Mouse (Mus musculus): ENCODE measurements at regions not wholly inside any gene's neighbourhood (a gene's known extent, or its start where the extent isn't known, plus 50 kb on each side); places are given as distances from the start of the nearest gene placed in this dataset.
"Not testable (repeated sequence)": the region's sequence is repeated elsewhere in the genome, so short reads cannot be mapped to it uniquely, and the experiment has no call there.

DNA sequence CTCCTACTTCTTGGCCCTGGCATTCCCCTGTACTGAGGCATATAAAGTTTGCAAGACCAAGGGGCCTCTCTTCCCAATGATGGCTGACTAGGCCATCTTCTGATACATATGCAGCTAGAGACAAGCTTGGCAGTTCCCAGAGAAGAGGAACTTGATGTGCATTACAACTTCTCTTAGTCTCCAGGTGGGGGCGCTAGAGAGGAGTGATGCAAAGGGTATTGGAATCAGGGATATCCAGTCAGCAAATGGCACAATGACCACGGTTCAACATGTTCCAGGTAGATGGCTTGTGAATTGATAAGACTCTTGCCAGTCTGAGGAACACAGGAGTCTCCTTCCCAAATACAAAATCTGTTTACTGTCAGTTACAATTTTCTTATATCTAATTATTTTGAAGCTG, 347.7 kb downstream of the Car8 start:
- Histone ChIP-seq H3K4me3 (ENCODE audit: low read depth, low read length) (no peak overlapping the region), H3K27ac (ENCODE audit: low read depth, low read length) (no peak overlapping the region), H3K27me3 (ENCODE audit: control insufficient read depth, insufficient read depth, low read length) (no peaks in the 10 kb centered on the region), H3K9ac (replicated peaks; ENCODE audit: low read depth, low read length) (no peak overlapping the region), H3K36me3 (ENCODE audit: control insufficient read depth, insufficient read depth, low read length) (no peaks in the 10 kb centered on the region), H3K4me1 (ENCODE audit: control insufficient read depth, insufficient read depth, low read length) (no peaks in the 10 kb centered on the region), H3K4me2 (ENCODE audit: low read depth, low read length) (no peak overlapping the region), H3K9me3 (ENCODE audit: control insufficient read depth, low read length) (no peaks in the 10 kb centered on the region)
- WGBS, result 72% methylated on average over 2 of the region's 2 CpGs
- ATAC-seq (ENCODE audit: low read depth), result no peak

DNA sequence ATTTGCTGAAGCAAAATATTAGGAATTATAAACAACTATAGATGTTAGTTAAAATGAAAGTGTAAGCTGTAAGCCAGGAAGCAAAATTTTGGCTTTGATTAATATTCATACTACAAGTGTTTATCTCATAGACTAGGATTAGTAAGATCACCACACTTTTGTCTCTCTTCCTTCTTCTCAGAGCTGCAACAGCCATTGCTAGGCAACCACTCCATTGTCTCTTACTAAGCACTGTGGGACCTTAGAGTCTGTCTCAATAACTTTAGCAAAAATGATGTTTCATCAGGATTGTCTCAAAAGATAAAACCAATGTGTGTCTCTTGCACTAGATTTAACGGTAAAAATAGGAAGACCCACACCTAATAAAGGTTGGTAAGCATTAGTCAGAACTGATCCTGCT, 384.3 kb downstream of the Car8 start:
- no peaks in the 10 kb centered on the region for H3K9me3 ChIP-seq (ENCODE audit: control insufficient read depth, low read length)
- no peak overlapping the region for H3K4me2 ChIP-seq (ENCODE audit: low read depth, low read length)
- H3K27me3 ChIP-seq (ENCODE audit: control insufficient read depth, insufficient read depth, low read length), result no peaks in the 10 kb centered on the region
- H3K4me3 ChIP-seq (ENCODE audit: low read depth, low read length), result no peak overlapping the region
- H3K4me1 ChIP-seq (ENCODE audit: control insufficient read depth, insufficient read depth, low read length), result no peaks in the 10 kb centered on the region
- WGBS, result 76% methylated on average over 1 of the region's 1 CpGs
- no peak overlapping the region for H3K9ac ChIP-seq (replicated peaks; ENCODE audit: low read depth, low read length)
- no peak overlapping the region for H3K27ac ChIP-seq (ENCODE audit: low read depth, low read length)
- no peak for ATAC-seq (ENCODE audit: low read depth)
- H3K36me3 ChIP-seq (ENCODE audit: control insufficient read depth, insufficient read depth, low read length), result no peaks in the 10 kb centered on the region

DNA sequence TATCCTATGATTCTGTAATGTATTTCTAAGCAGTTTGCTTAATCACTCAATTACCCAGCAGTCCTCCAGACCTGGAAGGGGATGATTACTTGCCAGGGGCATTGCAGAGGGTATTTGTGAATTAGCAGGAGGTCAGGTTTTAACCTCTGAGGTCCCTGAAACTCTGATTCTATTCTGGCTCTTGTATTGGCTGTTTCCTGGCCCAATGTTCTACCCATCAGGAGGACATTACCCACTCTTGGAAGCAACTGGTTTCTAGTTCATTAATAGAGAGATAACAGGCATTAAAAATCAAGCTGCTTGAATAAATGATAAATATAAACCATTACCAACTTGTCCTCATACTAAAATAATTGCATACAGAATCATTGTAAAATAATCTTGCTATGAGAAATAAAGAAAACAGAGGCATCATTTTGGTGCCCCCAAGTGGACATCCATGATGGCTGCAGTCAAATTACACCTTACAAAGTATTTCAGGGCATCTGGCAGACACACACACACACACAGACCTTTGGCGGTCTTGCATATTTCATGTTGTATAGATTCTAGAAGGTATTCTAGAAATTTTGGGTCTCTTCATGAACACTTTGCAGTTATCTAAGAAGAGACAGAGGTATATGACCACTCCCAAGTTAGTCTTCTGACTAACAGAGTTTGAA, 385.6 kb downstream of the Car8 start:
- no peak overlapping the region for H3K4me2 ChIP-seq (ENCODE audit: low read depth, low read length)
- no peak overlapping the region for H3K9ac ChIP-seq (replicated peaks; ENCODE audit: low read depth, low read length)
- H3K27ac ChIP-seq (ENCODE audit: low read depth, low read length), result no peak overlapping the region
- H3K36me3 ChIP-seq (ENCODE audit: control insufficient read depth, insufficient read depth, low read length), result no peaks in the 10 kb centered on the region
- no peaks in the 10 kb centered on the region for H3K4me1 ChIP-seq (ENCODE audit: control insufficient read depth, insufficient read depth, low read length)
- H3K4me3 ChIP-seq (ENCODE audit: low read depth, low read length), result no peak overlapping the region
- no peaks in the 10 kb centered on the region for H3K9me3 ChIP-seq (ENCODE audit: control insufficient read depth, low read length)
- ATAC-seq (ENCODE audit: low read depth), result peak; percentile 46; the same call in 1 of the 2 replicates
- H3K27me3 ChIP-seq (ENCODE audit: control insufficient read depth, insufficient read depth, low read length), result no peaks in the 10 kb centered on the region
- 58% methylated on average over 1 of the region's 1 CpGs for WGBS

DNA sequence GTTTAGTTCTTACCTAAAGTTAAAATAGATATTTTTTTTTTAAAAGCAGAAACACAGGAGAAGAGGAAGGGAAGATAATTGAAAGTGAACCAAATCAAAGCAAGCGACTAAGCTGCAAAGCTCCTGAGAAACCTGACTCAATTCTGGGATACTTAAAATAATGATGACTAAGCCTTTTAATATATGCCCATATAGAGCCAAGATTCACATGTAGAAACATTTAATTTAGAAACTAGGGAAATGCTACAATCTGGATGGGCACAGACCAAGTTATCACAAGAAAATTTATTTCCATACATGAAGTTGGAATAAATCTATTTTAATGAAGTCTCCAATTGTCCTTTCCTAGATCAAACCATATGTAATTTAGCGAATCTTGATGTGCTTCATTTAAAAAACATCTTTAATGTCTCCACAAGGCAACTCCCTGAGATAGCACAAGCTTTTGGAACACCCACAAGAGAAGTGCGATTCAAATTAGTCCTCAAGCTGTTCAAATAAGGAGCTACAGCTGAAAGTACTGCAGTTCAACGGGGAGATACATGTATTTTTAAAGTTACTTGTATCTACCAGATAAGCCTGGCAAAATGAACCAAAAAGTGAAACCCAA, 386.7 kb downstream of the Car8 start:
- no peaks in the 10 kb centered on the region for H3K4me1 ChIP-seq (ENCODE audit: control insufficient read depth, insufficient read depth, low read length)
- H3K9me3 ChIP-seq (ENCODE audit: control insufficient read depth, low read length), result no peaks in the 10 kb centered on the region
- no peaks in the 10 kb centered on the region for H3K27me3 ChIP-seq (ENCODE audit: control insufficient read depth, insufficient read depth, low read length)
- no peak overlapping the region for H3K27ac ChIP-seq (ENCODE audit: low read depth, low read length)
- ATAC-seq (ENCODE audit: low read depth), result no peak
- H3K4me3 ChIP-seq (ENCODE audit: low read depth, low read length), result no peak overlapping the region
- H3K36me3 ChIP-seq (ENCODE audit: control insufficient read depth, insufficient read depth, low read length), result no peaks in the 10 kb centered on the region
- no peak overlapping the region for H3K4me2 ChIP-seq (ENCODE audit: low read depth, low read length)
- 87% methylated on average over 4 of the region's 4 CpGs for WGBS
- H3K9ac ChIP-seq (replicated peaks; ENCODE audit: low read depth, low read length), result no peak overlapping the region

DNA sequence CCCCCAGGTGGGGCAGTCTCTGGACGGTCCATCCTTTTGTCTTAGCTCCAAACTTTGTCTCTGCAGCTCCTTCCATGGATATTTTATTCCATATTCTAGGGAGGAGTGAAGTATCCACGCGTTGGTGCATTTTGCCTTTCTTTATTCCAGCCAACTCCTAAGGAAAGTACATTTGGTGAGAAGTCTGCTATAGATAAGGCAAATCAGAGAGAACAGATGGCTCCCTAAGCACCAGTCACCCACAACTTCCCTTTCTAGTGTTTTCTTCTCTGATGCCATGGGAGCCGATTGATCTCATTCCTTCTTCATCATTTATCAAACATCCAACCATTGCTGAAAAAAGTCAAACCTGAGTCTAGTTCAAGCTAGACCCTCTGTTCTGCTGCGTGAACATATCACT, 391.4 kb downstream of the Car8 start:
- ATAC-seq (ENCODE audit: low read depth), result no peak
- Histone ChIP-seq H3K27me3 (ENCODE audit: control insufficient read depth, insufficient read depth, low read length) (no peaks in the 10 kb centered on the region), H3K27ac (ENCODE audit: low read depth, low read length) (no peak overlapping the region), H3K4me3 (ENCODE audit: low read depth, low read length) (no peak overlapping the region), H3K36me3 (ENCODE audit: control insufficient read depth, insufficient read depth, low read length) (no peaks in the 10 kb centered on the region), H3K4me2 (ENCODE audit: low read depth, low read length) (no peak overlapping the region), H3K9ac (replicated peaks; ENCODE audit: low read depth, low read length) (no peak overlapping the region), H3K9me3 (ENCODE audit: control insufficient read depth, low read length) (no peaks in the 10 kb centered on the region), H3K4me1 (ENCODE audit: control insufficient read depth, insufficient read depth, low read length) (no peaks in the 10 kb centered on the region)
- 90% methylated on average over 5 of the region's 5 CpGs for WGBS

DNA sequence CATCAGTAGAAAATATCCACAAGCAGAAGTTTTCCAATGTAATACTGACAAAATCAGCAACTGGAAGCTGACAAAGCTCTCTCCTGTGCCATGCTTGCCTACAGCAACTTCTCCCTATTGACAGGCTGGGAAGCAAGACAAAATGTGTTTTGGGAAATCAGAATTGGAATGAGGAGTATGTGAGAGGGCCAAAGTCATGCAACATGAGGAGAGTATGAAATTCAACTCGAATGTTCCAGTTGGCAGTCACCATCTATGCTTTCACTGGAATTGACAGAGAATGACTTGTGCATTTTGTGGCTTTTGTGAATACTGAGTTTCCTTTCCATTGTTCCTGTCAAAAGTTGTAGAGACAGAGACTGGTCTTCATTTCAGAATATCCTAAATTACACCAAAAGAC, 409.7 kb downstream of the Car8 start:
- H3K4me2 ChIP-seq (ENCODE audit: low read depth, low read length), result no peak overlapping the region
- H3K4me1 ChIP-seq (ENCODE audit: control insufficient read depth, insufficient read depth, low read length), result no peaks in the 10 kb centered on the region
- no peak overlapping the region for H3K9ac ChIP-seq (replicated peaks; ENCODE audit: low read depth, low read length)
- 85% methylated on average over 1 of the region's 1 CpGs for WGBS
- no peak for ATAC-seq (ENCODE audit: low read depth)
- H3K4me3 ChIP-seq (ENCODE audit: low read depth, low read length), result no peak overlapping the region
- H3K27me3 ChIP-seq (ENCODE audit: control insufficient read depth, insufficient read depth, low read length), result no peaks in the 10 kb centered on the region
- no peaks in the 10 kb centered on the region for H3K36me3 ChIP-seq (ENCODE audit: control insufficient read depth, insufficient read depth, low read length)
- no peak overlapping the region for H3K27ac ChIP-seq (ENCODE audit: low read depth, low read length)
- H3K9me3 ChIP-seq (ENCODE audit: control insufficient read depth, low read length), result no peaks in the 10 kb centered on the region

DNA sequence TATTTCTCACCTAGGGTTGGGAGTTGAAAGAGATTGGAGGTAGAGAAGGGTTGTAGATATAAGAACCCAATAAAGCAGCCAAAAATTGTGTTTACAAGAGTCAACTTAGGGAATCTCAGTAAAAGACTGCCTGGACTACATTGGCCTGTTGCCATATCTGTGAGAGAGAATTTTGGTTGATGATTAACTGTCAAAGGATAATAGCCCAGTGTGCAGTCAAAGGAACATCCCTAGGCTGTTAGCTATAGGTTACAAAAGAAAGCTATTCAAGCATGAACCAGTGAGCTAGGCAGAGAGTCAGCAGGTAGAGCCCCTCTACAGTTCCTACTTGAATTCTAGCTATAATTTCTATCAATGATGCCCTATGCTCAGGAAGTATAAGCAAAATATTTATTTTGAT, 419.0 kb downstream of the Car8 start:
- ATAC-seq (ENCODE audit: low read depth), result no peak
- no peak overlapping the region for H3K27ac ChIP-seq (ENCODE audit: low read depth, low read length)
- H3K4me3 ChIP-seq (ENCODE audit: low read depth, low read length), result no peak overlapping the region
- H3K36me3 ChIP-seq (ENCODE audit: control insufficient read depth, insufficient read depth, low read length), result no peaks in the 10 kb centered on the region
- H3K4me1 ChIP-seq (ENCODE audit: control insufficient read depth, insufficient read depth, low read length), result no peaks in the 10 kb centered on the region
- no peak overlapping the region for H3K9ac ChIP-seq (replicated peaks; ENCODE audit: low read depth, low read length)
- no peaks in the 10 kb centered on the region for H3K27me3 ChIP-seq (ENCODE audit: control insufficient read depth, insufficient read depth, low read length)
- no peaks in the 10 kb centered on the region for H3K9me3 ChIP-seq (ENCODE audit: control insufficient read depth, low read length)
- H3K4me2 ChIP-seq (ENCODE audit: low read depth, low read length), result no peak overlapping the region

DNA sequence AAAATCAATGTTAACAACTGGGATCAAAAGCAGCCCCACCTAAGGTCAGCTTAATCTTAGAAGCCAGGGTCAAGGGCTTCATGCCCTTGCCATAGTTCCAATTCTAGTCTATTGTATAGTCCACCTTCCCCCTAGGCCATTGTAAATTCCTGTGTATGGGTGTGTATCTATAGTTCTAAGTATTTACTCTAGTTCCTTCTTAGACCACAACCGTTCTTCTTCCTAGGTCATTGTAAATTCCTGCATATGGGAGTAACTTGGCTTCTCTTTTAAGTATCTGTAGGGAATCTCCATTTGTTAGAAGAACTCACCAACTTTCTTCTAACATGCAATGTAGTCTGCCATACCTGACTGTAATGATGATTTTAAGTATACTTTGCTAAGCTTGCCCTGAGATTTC, 461.1 kb downstream of the Car8 start:
- not testable (repeated sequence) for H3K27ac ChIP-seq (ENCODE audit: low read depth, low read length); H3K9me3 ChIP-seq (ENCODE audit: control insufficient read depth, low read length); H3K36me3 ChIP-seq (ENCODE audit: control insufficient read depth, insufficient read depth, low read length); H3K9ac ChIP-seq (replicated peaks; ENCODE audit: low read depth, low read length); H3K4me2 ChIP-seq (ENCODE audit: low read depth, low read length); H3K27me3 ChIP-seq (ENCODE audit: control insufficient read depth, insufficient read depth, low read length); H3K4me3 ChIP-seq (ENCODE audit: low read depth, low read length); ATAC-seq (ENCODE audit: low read depth); H3K4me1 ChIP-seq (ENCODE audit: control insufficient read depth, insufficient read depth, low read length)
- 88% methylated on average over 1 of the region's 1 CpGs for WGBS

DNA sequence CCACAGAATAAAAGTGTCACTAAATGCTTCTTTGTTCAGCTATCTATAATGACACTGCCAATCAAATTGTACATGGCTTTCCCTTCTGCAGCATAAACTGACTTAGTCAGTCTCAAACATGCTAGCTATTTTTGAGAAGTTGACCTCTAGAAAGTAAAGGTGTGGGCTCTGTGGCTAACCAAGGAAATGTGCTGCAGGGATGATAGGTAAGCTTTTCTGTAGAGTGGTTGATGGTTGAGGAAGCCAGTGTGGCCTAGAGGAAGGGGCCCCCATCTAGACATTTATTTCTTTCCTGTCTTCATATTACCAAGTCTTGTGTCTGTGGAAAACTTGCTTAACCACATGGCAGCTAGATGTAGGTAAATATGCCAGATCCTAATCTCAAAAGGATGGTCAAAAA, 483.4 kb downstream of the Car8 start:
- ATAC-seq (ENCODE audit: low read depth), result no peak
- H3K4me2 ChIP-seq (ENCODE audit: low read depth, low read length), result no peak overlapping the region
- no peaks in the 10 kb centered on the region for H3K4me1 ChIP-seq (ENCODE audit: control insufficient read depth, insufficient read depth, low read length)
- no peak overlapping the region for H3K9ac ChIP-seq (replicated peaks; ENCODE audit: low read depth, low read length)
- no peaks in the 10 kb centered on the region for H3K27me3 ChIP-seq (ENCODE audit: control insufficient read depth, insufficient read depth, low read length)
- H3K4me3 ChIP-seq (ENCODE audit: low read depth, low read length), result no peak overlapping the region
- H3K36me3 ChIP-seq (ENCODE audit: control insufficient read depth, insufficient read depth, low read length), result no peaks in the 10 kb centered on the region
- no peaks in the 10 kb centered on the region for H3K9me3 ChIP-seq (ENCODE audit: control insufficient read depth, low read length)
- no peak overlapping the region for H3K27ac ChIP-seq (ENCODE audit: low read depth, low read length)

All from neural tube, embryonic 14.5 days (tissue).